ENCODE assay signal across 10 mouse cellular contexts in genomic region chr16:41835745-41836144, GRCm38 (mm10).
A peak's percentile ranks its signal among the peaks of the same experiment; 100 is the strongest.
DNase-seq lines count a peak whose midpoint lies in the region; ATAC-seq and TF ChIP-seq lines count a peak whose summit lies in the region.
"Had no signal": no experiment of that assay in that cellular context is flagged by ENCODE, and none has a peak within 500 bp of the region (broad histone marks: within the 10 kb centered on the region; RNA-seq: fewer than 3 reads in every experiment).

No protein-coding gene starts in this region.

- intact Hi-C loops in gastrocnemius, postnatal 14 days (cut with DNase I; ENCODE audit: low total_unique reads): loop anchor here (5.0 kb wide), 1 partner anchor 578 kb away; no protein-coding TSS in a partner anchor

- H3K4me1 ChIP-seq in forebrain, embryonic 14.5 days (ENCODE audit: control insufficient read depth, insufficient read depth, low read length): no peaks in the 10 kb centered on the region
- no peaks in the 10 kb centered on the region for H3K4me1 ChIP-seq in forebrain, embryonic 11.5 days (replicated peaks; ENCODE audit: control insufficient read depth, insufficient read depth, low read length)
- no peaks in the 10 kb centered on the region for H3K4me1 ChIP-seq in E14TG2a.4 (replicated peaks; ENCODE audit: low read depth, low read length)
- H3K4me1 ChIP-seq: limb, embryonic 15.5 days had no signal

- no peaks in the 10 kb centered on the region for H3K36me3 ChIP-seq in forebrain, embryonic 14.5 days (ENCODE audit: control insufficient read depth, insufficient read depth, low read length)
- H3K36me3 ChIP-seq in forebrain, embryonic 11.5 days (ENCODE audit: control insufficient read depth, insufficient read depth, low read length): no peaks in the 10 kb centered on the region
- H3K36me3 ChIP-seq in E14TG2a.4 (ENCODE audit: insufficient read depth, low read length): no peaks in the 10 kb centered on the region
- H3K36me3 ChIP-seq: limb, embryonic 15.5 days had no signal

- peak; percentile 34; the same call in 1 of the 2 replicates for ATAC-seq in forebrain, embryonic 14.5 days
- no peak for ATAC-seq in forebrain, embryonic 11.5 days (replicated peaks; ENCODE audit: low FRiP score)

- TF ChIP-seq CTCF in layer of hippocampus, adult 2 months (conservative IDR thresholded peaks at IDR 0.05): peak; percentile 99
- peak; percentile 100 for TF ChIP-seq CTCF in E14TG2a.4 (conservative IDR thresholded peaks at IDR 0.05; ENCODE audit: low read length)

- no peak overlapping the region for H3K9ac ChIP-seq in forebrain, embryonic 14.5 days (ENCODE audit: low read length)
- H3K9ac ChIP-seq in forebrain, embryonic 11.5 days (ENCODE audit: low read length): no peak overlapping the region
- H3K9ac ChIP-seq: limb, embryonic 15.5 days had no signal

- DNase-seq in forebrain, embryonic 14.5 days (ENCODE audit: low spot score): peak; percentile 75
- DNase-seq in forebrain, embryonic 11.5 days (ENCODE audit: low spot score): no peak
- DNase-seq in layer of hippocampus, adult 2 months (ENCODE audit: low spot score in 2 of 2): no peak
- no peak for DNase-seq in layer of hippocampus, adult 9-11 months
- DNase-seq in embryo, embryonic 10.5 days (ENCODE audit: low spot score): peak; percentile 70
- DNase-seq in spleen, adult 18-20 months: no peak
- DNase-seq in gastrocnemius, postnatal 14 days: no peak
- DNase-seq: gastrocnemius, postnatal 25 days had no signal

- no peaks in the 10 kb centered on the region for H3K27me3 ChIP-seq in forebrain, embryonic 14.5 days (replicated peaks; ENCODE audit: control insufficient read depth, insufficient read depth, low read length)
- no peaks in the 10 kb centered on the region for H3K27me3 ChIP-seq in forebrain, embryonic 11.5 days (ENCODE audit: control insufficient read depth, insufficient read depth, low read length)
- H3K27me3 ChIP-seq in E14TG2a.4 (ENCODE audit: insufficient read depth, low read length): no peaks in the 10 kb centered on the region
- H3K27me3 ChIP-seq: limb, embryonic 15.5 days had no signal

- H3K27ac ChIP-seq in forebrain, embryonic 14.5 days (ENCODE audit: low read depth, low read length): no peak overlapping the region
- no peak overlapping the region for H3K27ac ChIP-seq in forebrain, embryonic 11.5 days (ENCODE audit: low read depth, low read length)
- peak overlapping the region; percentile 1; the same call in 1 of the 2 replicates for H3K27ac ChIP-seq in layer of hippocampus, adult 2 months
- H3K27ac ChIP-seq: limb, embryonic 15.5 days had no signal

- H3K4me2 ChIP-seq in forebrain, embryonic 14.5 days (ENCODE audit: low read length): no peak overlapping the region
- no peak overlapping the region for H3K4me2 ChIP-seq in forebrain, embryonic 11.5 days (ENCODE audit: low read depth, low read length, severe bottlenecking)
- H3K4me2 ChIP-seq: limb, embryonic 15.5 days had no signal

- no peak overlapping the region for H3K4me3 ChIP-seq in forebrain, embryonic 14.5 days (ENCODE audit: low read depth, low read length)
- H3K4me3 ChIP-seq in forebrain, embryonic 11.5 days (ENCODE audit: low read depth, low read length): no peak overlapping the region
- no peak overlapping the region for H3K4me3 ChIP-seq in layer of hippocampus, adult 2 months
- no peak overlapping the region for H3K4me3 ChIP-seq in E14TG2a.4 (replicated peaks; ENCODE audit: low read length)
- H3K4me3 ChIP-seq: limb, embryonic 15.5 days had no signal

- no peaks in the 10 kb centered on the region for H3K9me3 ChIP-seq in forebrain, embryonic 14.5 days (replicated peaks; ENCODE audit: control insufficient read depth, low read length)
- H3K9me3 ChIP-seq in forebrain, embryonic 11.5 days (ENCODE audit: control insufficient read depth, low read length): no peaks in the 10 kb centered on the region
- no peaks in the 10 kb centered on the region for H3K9me3 ChIP-seq in E14TG2a.4 (ENCODE audit: low read length)
- H3K9me3 ChIP-seq: limb, embryonic 15.5 days had no signal

- 52% methylated on average over 6 of the region's 6 CpGs for WGBS in forebrain, embryonic 14.5 days
- 56% methylated on average over 6 of the region's 6 CpGs for WGBS in forebrain, embryonic 11.5 days

Comparison
In these comparisons a context has a peak if more than half of its experiments do, and no peak if none do; other contexts are left out.
1. DNase-seq: peak in forebrain, embryonic 14.5 days (single experiment) and embryo, embryonic 10.5 days (single experiment); none in forebrain, embryonic 11.5 days (single experiment), layer of hippocampus, adult 2 months (0 of 2), layer of hippocampus, adult 9-11 months (single experiment), spleen, adult 18-20 months (0 of 2) and gastrocnemius, postnatal 14 days (single experiment).